8 mouse cellular contexts compared by ENCODE assay signal in genomic region chr16:32913937-32914881, GRCm38 (mm10). TPM values are rescaled to one million over a fixed set of nuclear protein-coding genes. Genes with fewer than 3 reads are reported as not detected.
A peak's percentile ranks its signal among the peaks of the same experiment; 100 is the strongest.
DNase-seq lines count a peak whose midpoint lies in the region; ATAC-seq and TF ChIP-seq lines count a peak whose summit lies in the region.

Gene Lrch3, plus strand, starts transcription at chr16:32914100.

- no peak for TF ChIP-seq CTCF in cortical plate, adult 2 months (IDR thresholded peaks at IDR 0.05; ENCODE audit: extremely low read depth, insufficient read depth, low read length)

- peak; percentile 54 for ATAC-seq in activated CD4-positive, CD25-positive, alpha-beta regulatory T cell, adult 4 months
- peak; percentile 83 for ATAC-seq in megakaryocyte progenitor cell, adult 5-6 weeks (replicated peaks; ENCODE audit: poor library complexity)

- H3K4me1 ChIP-seq in cortical plate, adult 2 months (ENCODE audit: control insufficient read depth, insufficient read depth, low read length), result no peaks in the 10 kb centered on the region; the same call in 1 of the 2 replicates

- TF ChIP-seq POLR2A in cortical plate, adult 2 months (IDR thresholded peaks at IDR 0.05; ENCODE audit: extremely low read depth, insufficient read depth, low read length), result peak; percentile 71

- DNase-seq in gastrocnemius, postnatal 10 days, result peak; percentile 98
- peak; percentile 95 for DNase-seq in induced T-regulatory cell, adult 2 months (ENCODE audit: low read depth)
- peak; percentile 52 to 92 for DNase-seq in left cerebral cortex, adult 9 months (ENCODE audit: low spot score in 2 of 2)
- DNase-seq in right cerebral cortex, postnatal 14 days, result peak; percentile 95
- peak; percentile 89 to 95 for DNase-seq in urinary bladder, postnatal 36 days (ENCODE audit: low spot score in 2 of 2)

- H3K27ac ChIP-seq in cortical plate, adult 2 months (ENCODE audit: insufficient read depth, low read length), result peak within 1 kb of the TSS; percentile 56; the same call in 1 of the 2 replicates

- peak within 1 kb of the TSS; percentile 95 for H3K4me3 ChIP-seq in cortical plate, adult 2 months (ENCODE audit: insufficient read depth, low read length)

RNA-seq across cellular contexts. Expression of gene Lrch3, which starts in this region (rescaled TPM):
- 10 to 100 TPM; 20.5 to 21.4 TPM for polyA plus RNA-seq in activated CD4-positive, CD25-positive, alpha-beta regulatory T cell, adult 4 months (2017; shearing (Covaris generic))
- polyA plus RNA-seq in cortical plate, adult 2 months (2012; rRNA removed), result 30.0 and 31.7 TPM in 2 replicates
- 10 to 100 TPM; 21.3 to 26.4 TPM for total RNA-seq in gastrocnemius, postnatal 10 days (2021)
- 16.6 and 21.5 TPM in 2 replicates for total RNA-seq in megakaryocyte progenitor cell, adult 5-6 weeks (2015)
- 14.5 and 20.2 TPM in 2 replicates for total RNA-seq in megakaryocyte progenitor cell, adult 5-6 weeks (2017)

Comparison
In these comparisons a context has a peak if more than half of its experiments do, and no peak if none do; other contexts are left out.
1. Peak in every context shown above with its lines: DNase-seq, ATAC-seq, H3K4me3 ChIP-seq and H3K27ac ChIP-seq.